ENCODE assay signal across 8 mouse cellular contexts in the genomic region with DNA sequence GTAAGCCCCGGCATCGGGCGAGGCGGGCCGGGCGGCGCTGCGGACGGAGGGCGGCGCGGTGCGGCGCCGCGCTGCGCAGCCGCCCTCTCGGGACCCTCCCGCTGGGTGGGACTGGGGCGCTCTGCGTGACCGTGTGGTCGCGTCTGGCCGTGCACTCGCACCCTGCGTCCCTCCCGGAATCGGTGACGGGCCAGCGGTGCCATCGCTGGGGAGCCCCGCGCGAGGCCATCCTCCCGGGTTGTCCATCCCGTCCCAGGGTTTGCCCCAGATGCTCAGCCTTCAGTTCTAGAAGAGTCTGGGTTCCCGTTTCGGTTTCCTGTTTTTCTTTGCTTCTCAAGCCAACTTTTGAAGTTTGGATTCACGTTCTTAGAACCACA. TPM values are rescaled to one million over a fixed set of nuclear protein-coding genes. Genes with fewer than 3 reads are reported as not detected.
DNase-seq lines count a peak whose midpoint lies in the region; ATAC-seq and TF ChIP-seq lines count a peak whose summit lies in the region.

No protein-coding gene starts in this region.

- TF ChIP-seq RAD21 in CH12.LX (IDR thresholded peaks at IDR 0.05; ENCODE audit: low read depth, low read length): no peak

- H3K4me3 ChIP-seq in heart, embryonic 15.5 days: peak overlapping the region; percentile 72
- H3K4me3 ChIP-seq in CH12.LX (replicated peaks in 1 of 3; ENCODE audit: low read depth in 2 of 3, low read length in 2 of 3, poor library complexity in 1 of 3) (peak overlapping the region; percentile 89 to 97 (median 94)), macrophage (ENCODE audit: inconsistent target) (peak overlapping the region; percentile 46)
- H3K4me3 ChIP-seq in hindbrain, embryonic 15.5 days: peak overlapping the region; percentile 87

- intact Hi-C loops in heart, postnatal 10 days (cut with DNase I): loop anchor here (10.0 kb wide), 1 partner anchor 779 kb away; the partner anchor contains the start of gene Nfyb

- H3K9me3 ChIP-seq in heart, embryonic 15.5 days (replicated peaks): no peaks in the 10 kb centered on the region
- no peaks in the 10 kb centered on the region for H3K9me3 ChIP-seq in CH12.LX (replicated peaks; ENCODE audit: low read length)
- H3K9me3 ChIP-seq in hindbrain, embryonic 15.5 days: no peaks in the 10 kb centered on the region

- dilution Hi-C loops in CH12.LX (cut with MboI; ENCODE audit: extremely low pct_ligation_motif_present, extremely low pct_unique_long_range_greater_than_20kb, low sequenced_read_pairs): no loop called here

- H3K9ac ChIP-seq in heart, embryonic 15.5 days: peak overlapping the region; percentile 81
- H3K9ac ChIP-seq in CH12.LX (ENCODE audit: insufficient read depth, low read depth): peak overlapping the region; percentile 68
- peak overlapping the region; percentile 88 for H3K9ac ChIP-seq in hindbrain, embryonic 15.5 days

- 0% methylated on average over 41 of the region's 41 CpGs for WGBS in heart, embryonic 15.5 days
- WGBS in hindbrain, embryonic 15.5 days: 0% methylated on average over 21 of the region's 41 CpGs
- WGBS in macrophage (ENCODE audit: missing documents): under 1% methylated on average over 39 of the region's 41 CpGs

- peaks cover 7% of the 10 kb centered on the region for H3K36me3 ChIP-seq in heart, embryonic 15.5 days
- H3K36me3 ChIP-seq in CH12.LX (replicated peaks in 1 of 2; ENCODE audit: control insufficient read depth in 1 of 2, insufficient read depth in 1 of 2, low read length in 1 of 2) (peaks cover 9 to 23% of the 10 kb centered on the region in 2 experiments), macrophage (ENCODE audit: inconsistent target) (peaks cover 14% of the 10 kb centered on the region)
- no peaks in the 10 kb centered on the region for H3K36me3 ChIP-seq in hindbrain, embryonic 15.5 days

- H3K4me2 ChIP-seq in heart, embryonic 15.5 days: peak overlapping the region; percentile 72
- H3K4me2 ChIP-seq in CH12.LX (ENCODE audit: insufficient read depth, low read depth, poor library complexity, severe bottlenecking): no peak overlapping the region
- peak overlapping the region; percentile 64 for H3K4me2 ChIP-seq in hindbrain, embryonic 15.5 days

- H3K79me2 ChIP-seq in CH12.LX (replicated peaks; ENCODE audit: control insufficient read depth, extremely low read depth, insufficient read depth, poor library complexity, severe bottlenecking): peaks cover 32% of the 10 kb centered on the region
- peaks cover 49% of the 10 kb centered on the region for H3K79me2 ChIP-seq in macrophage (ENCODE audit: inconsistent target)

- no peak for DNase-seq in heart, postnatal 10 days
- DNase-seq in CH12.LX (ENCODE audit: extremely low read depth): peak; percentile 60
- peak; percentile 30 for DNase-seq in c-Kit-positive CD71-positive TER-119-positive erythroid progenitor cells, embryonic 14.5 days (ENCODE audit: low spot score)
- no peak for DNase-seq in right cerebral cortex, postnatal 4 days
- no peak for DNase-seq in cerebellum, adult 11 months

- in situ Hi-C loops in CH12.LX (cut with MboI; ENCODE audit: low pct_ligation_motif_present, low pct_unique_long_range_greater_than_20kb, low sequenced_read_pairs): no loop called here

- no peak for TF ChIP-seq CTCF in CH12.LX (conservative IDR thresholded peaks at IDR 0.05 in 1 of 2, IDR thresholded peaks at IDR 0.05 in 1 of 2; ENCODE audit: low read depth in 2 of 2, low read length in 2 of 2)

- TF ChIP-seq EP300 in CH12.LX (IDR thresholded peaks at IDR 0.05; ENCODE audit: low read length): no peak; the same call in 1 of the 2 replicates

- no peak for TF ChIP-seq POLR2A in CH12.LX (IDR thresholded peaks at IDR 0.05; ENCODE audit: low read depth, low read length)

- H3K27me3 ChIP-seq in heart, embryonic 15.5 days: no peaks in the 10 kb centered on the region
- H3K27me3 ChIP-seq in CH12.LX (replicated peaks): no peaks in the 10 kb centered on the region
- H3K27me3 ChIP-seq in hindbrain, embryonic 15.5 days: no peaks in the 10 kb centered on the region

- H3K27ac ChIP-seq in heart, embryonic 15.5 days: peak overlapping the region; percentile 83
- H3K27ac ChIP-seq in CH12.LX (ENCODE audit: insufficient read depth, low read depth) (peak overlapping the region; percentile 63), macrophage (peak overlapping the region; percentile 41)
- H3K27ac ChIP-seq in hindbrain, embryonic 15.5 days (replicated peaks): peak overlapping the region; percentile 94

- peak; percentile 91 for ATAC-seq in heart, embryonic 15.5 days (replicated peaks; ENCODE audit: insufficient number of reproducible peaks, insufficient read depth, low FRiP score, low read depth)
- ATAC-seq in hindbrain, embryonic 15.5 days (ENCODE audit: low FRiP score, low read depth): peak; percentile 92

- H3K4me1 ChIP-seq in heart, embryonic 15.5 days (replicated peaks): peaks cover 13% of the 10 kb centered on the region
- H3K4me1 ChIP-seq in CH12.LX (ENCODE audit: control insufficient read depth in 1 of 2, insufficient read depth in 2 of 2): peaks cover 0 to 27% of the 10 kb centered on the region in 2 experiments; a peak in 2 of 4 replicates
- peaks cover 20% of the 10 kb centered on the region for H3K4me1 ChIP-seq in hindbrain, embryonic 15.5 days (replicated peaks)

TF ChIP-seq in CH12.LX, 34 proteins besides CTCF, POLR2A, EP300 and RAD21:
- TF ChIP-seq TCF12 (IDR thresholded peaks at IDR 0.05; ENCODE audit: low read depth, low read length) (no peak), JUND (conservative IDR thresholded peaks at IDR 0.05; ENCODE audit: low read depth, low read length) (no peak), IRF4 (IDR thresholded peaks at IDR 0.05; ENCODE audit: low read depth, low read length) (peak; percentile 59; the same call in 1 of the 2 replicates), NRF1 (IDR thresholded peaks at IDR 0.05; ENCODE audit: low read depth, low read length) (peak; percentile 65), USF1 (IDR thresholded peaks at IDR 0.05; ENCODE audit: low read depth, low read length) (no peak), TBP (conservative IDR thresholded peaks at IDR 0.05; ENCODE audit: low read depth, low read length) (0 out of 2 replicates have a peak, but pooled peaks have one; percentile 24)

RNA-seq across cellular contexts. Expression of gene Washc4, which starts 0.5 kb away (rescaled TPM):
- 21.0 and 25.5 TPM in 2 replicates for polyA plus RNA-seq in heart, embryonic 15.5 days (2015; fragmentation: Nextera tagmentation; extraction: Ambion mirVana)
- 10 to 100 TPM; 14.6 to 16.8 TPM for total RNA-seq in heart, postnatal 10 days (2021)
- 15.9 and 16.3 TPM in 2 replicates for total RNA-seq in CH12.LX (2012; rRNA removed)
- 31.8 and 36.4 TPM in 2 replicates for total RNA-seq in CH12.LX (2014; rRNA removed)
- polyA plus RNA-seq in CH12.LX (2012; ENCODE audit: insufficient read length, low read depth): 19.3 and 22.0 TPM in 2 replicates
- 27.8 and 28.0 TPM in 2 replicates for polyA plus RNA-seq in hindbrain, embryonic 15.5 days (2015; fragmentation: Nextera tagmentation; extraction: Ambion mirVana)
- total RNA-seq in macrophage (2018; cell fraction: chromatin; rRNA removed): 100 to 1,000 TPM; 116 to 210 (median 137) TPM
- 10 to 100 TPM; 43.8 to 69.8 (median 59.7) TPM for total RNA-seq in macrophage (2018; cell fraction: cytosol; rRNA removed)
- total RNA-seq in macrophage (2018; cell fraction: nucleus; rRNA removed): 100 to 1,000 TPM in 23 of 26 experiments, 10 to 100 TPM in 3; 85.5 to 178 (median 116) TPM
- 37.7 to 48.5 TPM (median 39.0 TPM) in 3 replicates for polyA plus RNA-seq in macrophage (2018)

RNA-seq across cellular contexts. Expression of gene Aldh1l2, which starts 10.2 kb away (rescaled TPM):
- 9.7 and 10.1 TPM in 2 replicates for polyA plus RNA-seq in heart, embryonic 15.5 days (2015; fragmentation: Nextera tagmentation; extraction: Ambion mirVana)
- 10 to 100 TPM; 30.6 to 31.3 TPM for total RNA-seq in heart, postnatal 10 days (2021)
- total RNA-seq in CH12.LX (2012; rRNA removed) (0.17 and 0.34 TPM in 2 replicates), CH12.LX (2014; rRNA removed) (not detected in 2 replicates)
- polyA plus RNA-seq in CH12.LX (2012; ENCODE audit: insufficient read length, low read depth) (0.59 and 0.80 TPM in 2 replicates), macrophage (2018) (not detected in 3 replicates)
- 12.7 and 13.5 TPM in 2 replicates for polyA plus RNA-seq in hindbrain, embryonic 15.5 days (2015; fragmentation: Nextera tagmentation; extraction: Ambion mirVana)
- 1 to 10 TPM in 6 of 26 experiments, under 1 TPM in 12, not detected in 8; 0.12 to 9.0 (median 0.59) TPM for total RNA-seq in macrophage (2018; cell fraction: chromatin; rRNA removed)
- total RNA-seq in macrophage (2018; cell fraction: cytosol; rRNA removed): under 1 TPM in 25 of 26 experiments, not detected in 1; under 0.01 to 0.78 (median 0.17) TPM
- total RNA-seq in macrophage (2018; cell fraction: nucleus; rRNA removed): 1 to 10 TPM in 6 of 26 experiments, under 1 TPM in 11, not detected in 9; 0.17 to 2.8 (median 0.86) TPM

Comparison
In these comparisons a context has a peak if more than half of its experiments do, and no peak if none do; other contexts are left out.
1. H3K27ac ChIP-seq: peak in every context shown above with its lines; median percentile 94 in hindbrain, embryonic 15.5 days; 83 in heart, embryonic 15.5 days; 63 in CH12.LX; 41 in macrophage.
2. DNase-seq: peak in CH12.LX (single experiment) and c-Kit-positive CD71-positive TER-119-positive erythroid progenitor cells, embryonic 14.5 days (single experiment); none in heart, postnatal 10 days (0 of 2), right cerebral cortex, postnatal 4 days (single experiment) and cerebellum, adult 11 months (single experiment).
3. Peak in every context shown above with its lines, with median percentiles within 50 percentile points of each other: H3K4me3 ChIP-seq and H3K9ac ChIP-seq.